Mouse (Mus musculus): ENCODE data around the gene Ccdc167.
"Not testable (repeated sequence)": the region's sequence is repeated elsewhere in the genome, so short reads cannot be mapped to it uniquely, and the experiment has no call there.

Ccdc167 gene

GRCm38 (mm10) chr17:29719628-29720575 is 3.1 kb upstream of the Ccdc167 start:
- peak in 1 of 2 experiments; percentile 51 for DNase-seq (ENCODE audit: low spot score in 2 of 2)

GRCm38 (mm10) chr17:29718660-29719059 is 1.8 kb upstream of the Ccdc167 start:
- no peak for DNase-seq (ENCODE audit: low spot score in 2 of 2)

- DNase-seq (ENCODE audit: low spot score in 2 of 2), result not testable (repeated sequence)
These were observed 3.1 kb downstream of the Ccdc167 start for GRCm38 (mm10) chr17:29713734-29714133.

- no peak for DNase-seq (ENCODE audit: low spot score in 2 of 2)
These were observed 4.3 kb downstream of the Ccdc167 start for GRCm38 (mm10) chr17:29712565-29712964.

GRCm38 (mm10) chr17:29711745-29712431 is 5.0 kb downstream of the Ccdc167 start:
- no peak for DNase-seq (ENCODE audit: low spot score in 2 of 2)

GRCm38 (mm10) chr17:29711076-29711744 is 5.6 kb downstream of the Ccdc167 start:
- peak in 1 of 2 experiments; percentile 85 for DNase-seq (ENCODE audit: low spot score in 2 of 2)

- no peak for DNase-seq (ENCODE audit: low spot score in 2 of 2)
These were observed 6.2 kb downstream of the Ccdc167 start for GRCm38 (mm10) chr17:29710562-29711044.

- no peak for DNase-seq (ENCODE audit: low spot score in 2 of 2)
These were observed 8.1 kb downstream of the Ccdc167 start for GRCm38 (mm10) chr17:29708783-29709182.

- DNase-seq (ENCODE audit: low spot score in 2 of 2), result no peak
These were observed 9.8 kb downstream of the Ccdc167 start for GRCm38 (mm10) chr17:29706981-29707545.

- DNase-seq (ENCODE audit: low spot score in 2 of 2), result no peak
These were observed 11.0 kb downstream of the Ccdc167 start for GRCm38 (mm10) chr17:29705881-29706280.

GRCm38 (mm10) chr17:29704781-29705180 is 12.1 kb downstream of the Ccdc167 start:
- DNase-seq (ENCODE audit: low spot score in 2 of 2), result peak; percentile 57 to 76

GRCm38 (mm10) chr17:29702938-29703710 is 13.7 kb downstream of the Ccdc167 start:
- no peak for DNase-seq (ENCODE audit: low spot score in 2 of 2)

- no peak for DNase-seq (ENCODE audit: low spot score in 2 of 2)
These were observed 16.3 kb downstream of the Ccdc167 start for GRCm38 (mm10) chr17:29700573-29700972.

- DNase-seq (ENCODE audit: low spot score in 2 of 2), result no peak
These were observed 18.4 kb downstream of the Ccdc167 start for GRCm38 (mm10) chr17:29698421-29698820.

GRCm38 (mm10) chr17:29696940-29697339 is 19.9 kb downstream of the Ccdc167 start:
- no peak for DNase-seq (ENCODE audit: low spot score in 2 of 2)

- DNase-seq (ENCODE audit: low spot score in 2 of 2), result no peak
These were observed 22.3 kb downstream of the Ccdc167 start for GRCm38 (mm10) chr17:29694516-29694915.

- DNase-seq (ENCODE audit: low spot score in 2 of 2), result no peak
These were observed 23.3 kb downstream of the Ccdc167 start for GRCm38 (mm10) chr17:29693571-29693970.

- DNase-seq (ENCODE audit: low spot score in 2 of 2), result no peak
These were observed 24.0 kb downstream of the Ccdc167 start for GRCm38 (mm10) chr17:29692827-29693226.

GRCm38 (mm10) chr17:29690257-29690656 is 26.6 kb downstream of the Ccdc167 start:
- no peak for DNase-seq (ENCODE audit: low spot score in 2 of 2)

GRCm38 (mm10) chr17:29688610-29689009 is 28.2 kb downstream of the Ccdc167 start:
- peak in 1 of 2 experiments; percentile 49 for DNase-seq (ENCODE audit: low spot score in 2 of 2)

- DNase-seq (ENCODE audit: low spot score in 2 of 2), result no peak
These were observed 29.5 kb downstream of the Ccdc167 start for GRCm38 (mm10) chr17:29687373-29687772.

Data from cerebellum, postnatal 4 days (tissue).